Mouse (Mus musculus) mature B cell (primary cell): Measurements from ENCODE around the gene S100pbp.

Source experiments
- in situ Hi-C: fragments of 300-500 bp; cut with MboI; formaldehyde crosslinking; loops from 2 replicates; pipeline ENCODE4 v1.14.3; 2019

Gene S100pbp

DNA sequence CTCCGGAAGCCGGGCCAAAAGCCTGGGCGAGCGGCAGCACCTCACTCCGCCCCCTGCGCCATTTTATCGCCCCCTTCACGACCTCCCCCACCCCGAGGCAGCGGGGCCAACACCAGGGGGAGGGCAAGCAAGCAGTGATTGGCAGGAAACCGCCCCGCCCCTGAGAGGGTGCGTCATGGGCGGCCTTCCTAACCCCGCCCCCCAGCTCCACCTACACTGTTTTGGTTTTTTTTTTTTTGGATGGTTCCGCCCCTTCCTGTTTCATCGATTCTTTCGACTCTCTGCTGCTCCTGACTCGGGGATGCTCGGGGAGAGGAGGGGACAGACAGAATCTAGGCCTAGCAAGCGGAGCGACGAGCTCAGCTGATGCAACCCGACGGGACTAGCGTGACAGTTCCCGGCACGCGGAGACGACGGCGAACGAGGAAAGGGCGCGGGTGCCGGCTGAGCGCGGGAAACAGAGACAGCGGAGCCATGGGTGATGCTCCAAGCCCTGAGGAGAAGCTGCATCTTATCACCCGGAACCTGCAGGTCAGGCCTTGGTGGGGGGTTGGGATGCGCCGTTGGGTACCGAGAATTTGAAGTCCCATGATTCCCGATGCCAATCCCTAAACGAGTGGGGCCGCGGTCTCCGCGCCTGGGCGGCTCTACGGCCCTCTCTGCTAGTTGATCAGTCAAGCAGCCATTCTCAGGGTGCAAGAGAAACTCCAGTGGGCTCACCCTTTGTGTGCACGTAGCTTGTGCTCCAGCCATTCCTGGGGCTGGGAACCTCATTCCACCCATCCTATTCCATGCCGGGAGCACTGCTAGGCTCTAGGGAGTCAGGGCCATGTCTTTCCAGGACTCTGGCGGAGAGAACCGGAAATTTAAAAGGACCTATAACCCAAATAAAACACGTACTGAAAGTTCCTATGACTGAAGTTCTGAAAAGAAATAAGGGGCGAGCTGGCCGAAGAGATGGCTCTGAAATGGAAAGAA, at the start of gene S100pbp, which contains the start of gene Yars:
Gene S100pbp, minus strand, starts transcription at position 186 of the 978 bp plus-strand sequence.
Gene Yars, plus strand, starts transcription at position 219 of the 978 bp plus-strand sequence.
- in situ Hi-C loops, result no loop called here

DNA sequence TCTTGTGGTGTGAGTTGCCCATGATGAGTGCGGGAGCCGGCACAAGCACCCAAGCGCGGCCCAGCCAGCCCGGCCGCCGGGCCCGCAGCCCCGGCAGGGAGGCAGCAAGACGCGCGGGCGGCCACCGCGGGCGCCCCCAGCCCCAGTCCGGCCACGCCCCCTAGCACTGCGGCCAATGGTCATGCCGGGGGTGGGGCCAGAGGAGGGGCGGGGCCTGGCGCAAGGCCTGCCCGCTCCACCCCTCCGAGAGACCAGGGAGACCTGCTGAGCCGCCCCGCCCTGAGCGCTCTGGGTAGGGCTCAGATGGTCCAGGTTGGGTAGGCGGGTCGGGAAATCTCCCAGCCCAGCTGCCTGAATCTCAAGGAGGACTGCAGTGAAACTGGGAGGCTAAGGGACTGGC, 49.5 kb upstream of the S100pbp start:
- in situ Hi-C loops, result no loop called here

DNA sequence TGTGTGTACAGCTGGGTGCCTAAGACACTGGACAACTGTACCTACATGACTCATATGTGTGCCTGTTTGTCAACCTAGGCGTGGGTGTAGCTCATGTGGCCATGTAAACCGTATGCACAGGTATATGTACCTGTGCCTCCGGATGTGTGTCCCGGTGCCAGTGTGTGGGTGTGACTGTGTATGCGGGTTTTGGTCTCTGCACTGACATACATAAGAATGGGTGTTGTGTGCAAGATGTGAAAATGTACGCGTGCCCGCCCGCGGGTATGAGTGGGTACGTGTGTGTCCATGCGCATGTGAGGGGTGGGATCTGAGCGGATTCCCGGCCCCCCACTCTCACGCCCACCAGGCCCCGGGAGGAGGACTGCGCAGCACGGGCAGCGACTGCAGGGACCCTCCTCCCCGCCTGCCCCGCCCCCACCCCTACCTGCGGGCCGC, 49.1 kb upstream of the S100pbp start:
- in situ Hi-C loops, result no loop called here

DNA sequence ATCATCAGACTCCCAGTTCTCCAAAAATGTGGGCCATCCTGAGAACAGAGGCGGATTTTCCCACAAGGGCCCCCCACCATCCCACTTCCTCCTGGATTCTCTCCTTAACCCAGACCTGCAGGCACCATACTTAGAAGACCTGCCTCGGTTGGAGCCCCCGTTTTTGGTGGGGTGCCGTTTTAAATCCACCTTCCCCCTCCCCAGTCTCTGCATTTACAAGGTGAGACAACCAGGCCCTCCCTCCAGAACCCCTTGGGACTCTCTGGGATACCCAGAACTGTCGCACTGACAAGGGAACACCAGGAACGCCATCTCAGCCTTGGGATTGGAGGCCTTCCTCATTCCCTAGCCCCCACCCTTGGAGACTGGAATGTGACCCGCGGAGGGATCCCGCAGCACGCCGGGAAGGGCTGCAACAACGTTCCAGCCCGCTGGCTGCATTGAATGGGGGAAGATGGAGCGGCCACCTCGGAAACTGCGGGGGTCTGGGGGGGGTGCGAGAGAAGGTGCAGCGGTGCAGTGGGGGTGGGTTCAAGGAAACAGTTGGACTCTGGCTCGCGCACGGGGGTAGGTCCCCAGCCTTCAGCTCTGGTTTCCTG, 48.4 kb upstream of the S100pbp start:
- in situ Hi-C loops, result no loop called here

DNA sequence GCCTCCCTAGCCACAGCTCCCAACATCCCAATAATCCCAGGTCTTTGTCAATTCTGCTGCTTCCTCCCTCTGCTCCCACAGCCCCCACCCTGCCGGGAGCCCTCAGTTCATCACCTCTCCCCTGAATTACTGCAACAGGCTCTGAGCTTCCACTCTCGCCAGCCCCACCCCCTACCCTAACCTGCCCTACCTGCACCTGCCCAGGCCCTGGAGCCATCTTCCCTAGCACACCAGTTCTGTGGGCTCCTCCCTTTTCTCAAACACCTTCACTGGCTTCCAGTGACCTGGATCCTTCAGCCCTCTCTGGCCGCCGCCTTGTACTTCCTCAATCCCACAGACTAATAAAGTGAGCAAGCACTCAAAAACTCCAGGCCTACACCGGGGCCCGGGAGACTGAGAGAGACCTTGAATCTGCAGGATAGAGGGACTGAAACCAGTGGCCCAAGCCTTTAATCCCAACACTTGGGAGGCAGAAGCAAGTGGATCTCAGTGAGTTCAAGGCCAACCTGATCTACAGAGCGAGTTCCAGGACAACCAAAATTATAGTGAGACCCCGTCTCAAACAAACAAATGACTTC, 46.8 kb upstream of the S100pbp start:
- in situ Hi-C loops, result no loop called here

DNA sequence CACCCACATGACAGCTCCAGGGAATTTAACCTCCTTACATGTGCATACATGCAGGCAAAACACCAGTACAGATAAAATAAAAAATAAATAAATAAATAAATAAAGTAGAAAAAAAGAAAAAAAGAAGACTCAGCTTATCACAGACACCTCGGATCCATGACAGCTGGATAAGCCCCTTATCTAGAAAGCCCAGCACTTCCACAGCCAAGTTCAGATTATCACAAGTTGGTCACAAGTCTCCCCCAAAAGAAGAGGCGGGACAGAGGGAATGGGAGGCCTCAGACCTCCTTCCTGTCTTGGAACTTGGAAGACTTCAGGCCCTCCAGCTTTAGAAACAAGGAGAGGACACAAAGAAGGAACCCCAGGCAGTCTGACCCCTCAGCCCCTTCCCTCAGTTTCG, 45.6 kb upstream of the S100pbp start:
- in situ Hi-C loops, result no loop called here

DNA sequence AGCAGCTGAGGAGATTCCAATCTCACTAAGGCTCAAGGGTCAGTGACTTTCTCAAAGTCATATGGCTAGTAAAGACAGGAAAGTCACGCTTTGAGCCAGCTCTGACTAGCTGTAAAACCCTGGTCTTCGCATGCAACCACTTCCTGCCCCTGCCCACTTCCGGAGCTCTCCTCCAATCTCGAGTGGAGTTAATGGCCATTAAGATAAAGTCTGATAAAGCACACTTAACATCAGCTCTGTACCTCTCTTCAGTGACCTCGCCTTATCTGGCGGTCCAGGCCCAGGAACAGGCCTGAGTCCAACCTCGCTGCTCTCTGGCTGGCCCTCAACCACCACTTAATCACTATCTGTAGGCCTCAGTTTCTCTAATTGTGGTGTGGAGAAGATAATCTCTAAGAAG, 45.0 kb upstream of the S100pbp start:
- in situ Hi-C loops, result no loop called here

DNA sequence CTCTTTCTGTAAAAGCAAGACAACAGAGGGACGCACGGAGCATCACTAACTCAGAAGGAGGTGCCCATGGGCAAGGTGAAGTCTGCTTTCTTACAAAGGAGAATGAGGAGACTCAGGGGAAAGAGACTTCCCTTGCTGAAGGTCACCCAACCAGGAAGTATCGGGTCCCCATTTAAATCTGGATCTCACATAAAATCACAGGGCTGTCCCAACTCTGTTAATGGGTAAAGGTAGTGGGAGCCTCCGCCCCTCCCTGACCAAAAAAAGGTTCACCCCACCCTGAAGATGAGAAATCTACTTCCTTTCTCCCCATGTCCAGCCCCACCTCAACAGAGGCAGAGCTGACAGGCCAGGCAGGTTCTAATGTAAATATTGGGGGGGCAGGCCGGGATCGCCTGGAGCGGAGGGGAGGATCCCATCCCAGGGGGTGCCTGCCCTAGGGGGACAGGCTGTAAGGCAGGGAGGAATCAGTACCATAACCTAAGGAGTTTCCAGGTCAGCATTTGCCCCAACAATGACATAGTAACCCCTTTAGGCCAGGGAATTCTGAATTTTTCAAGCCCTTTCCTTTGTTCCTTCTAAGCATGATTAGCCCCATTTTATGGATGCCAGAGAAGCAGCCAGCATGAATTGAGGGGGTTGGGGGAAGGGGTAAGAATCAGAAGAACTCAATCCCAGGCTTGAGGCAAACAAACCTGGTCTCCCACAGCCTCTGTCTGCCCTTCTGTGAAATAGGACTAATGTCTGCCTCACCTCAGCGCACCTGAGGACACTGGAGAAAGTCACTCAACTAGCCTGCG, 43.2 kb upstream of the S100pbp start:
- in situ Hi-C loops, result no loop called here

DNA sequence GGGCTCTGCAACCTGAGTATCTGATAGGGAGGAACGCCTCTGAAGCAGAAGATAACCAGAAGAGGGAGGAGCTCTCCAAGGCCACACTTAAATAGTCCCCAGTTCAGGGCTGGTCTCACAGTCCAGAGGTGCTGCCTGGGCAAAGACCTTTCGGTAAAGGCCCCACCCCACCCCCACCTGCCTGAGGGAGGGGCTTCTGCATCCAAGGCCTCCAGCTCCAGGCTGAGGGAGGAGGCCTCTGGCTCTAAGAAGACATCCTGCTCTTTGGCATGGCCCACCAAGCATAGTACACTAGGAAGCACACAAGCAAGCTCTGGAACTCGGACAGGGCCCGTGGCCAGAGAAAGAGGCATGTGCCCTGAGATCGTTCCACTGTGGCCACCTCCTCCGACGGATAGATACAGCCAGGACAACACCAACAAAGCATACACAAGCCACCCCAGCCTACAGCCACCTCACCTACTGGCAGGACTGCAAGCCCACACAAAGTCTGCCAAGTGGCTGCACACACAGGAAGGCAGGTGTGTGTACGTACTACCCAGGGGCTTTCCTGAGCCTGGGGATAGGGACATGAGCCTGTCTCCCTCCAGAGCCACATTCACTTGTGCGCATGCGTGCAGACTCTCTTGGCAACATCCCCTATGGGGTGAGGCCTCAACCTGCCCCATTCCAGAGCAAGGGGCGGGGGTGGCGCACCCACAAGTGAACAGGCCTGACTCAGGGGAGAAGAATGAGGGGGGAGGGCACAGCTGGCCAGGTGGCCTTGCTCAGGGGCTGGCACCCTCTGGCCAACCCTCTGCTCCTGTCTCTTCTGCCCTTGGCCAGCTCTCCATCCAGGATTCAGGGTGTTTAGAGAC, 42.3 kb upstream of the S100pbp start:
- in situ Hi-C loops, result no loop called here

DNA sequence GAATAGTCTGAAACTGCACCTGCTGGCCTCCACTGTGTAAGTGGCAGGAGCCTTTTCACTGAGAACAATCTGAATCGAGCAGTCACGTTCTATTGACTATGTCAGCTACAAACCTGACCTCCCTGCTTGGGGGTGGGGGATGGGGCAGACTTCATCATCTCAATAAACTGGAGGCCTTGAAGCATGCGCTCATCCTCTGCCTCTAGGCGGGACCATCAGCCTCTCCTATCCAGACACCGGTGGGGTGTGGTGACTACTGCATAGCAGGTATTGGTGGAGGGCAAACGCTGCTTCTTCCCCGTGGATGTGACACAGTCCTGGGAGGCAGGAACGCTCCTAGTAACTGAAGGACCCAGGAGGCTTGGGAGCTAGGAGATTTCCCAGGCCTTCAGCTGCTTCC, 41.4 kb upstream of the S100pbp start:
- in situ Hi-C loops, result no loop called here

DNA sequence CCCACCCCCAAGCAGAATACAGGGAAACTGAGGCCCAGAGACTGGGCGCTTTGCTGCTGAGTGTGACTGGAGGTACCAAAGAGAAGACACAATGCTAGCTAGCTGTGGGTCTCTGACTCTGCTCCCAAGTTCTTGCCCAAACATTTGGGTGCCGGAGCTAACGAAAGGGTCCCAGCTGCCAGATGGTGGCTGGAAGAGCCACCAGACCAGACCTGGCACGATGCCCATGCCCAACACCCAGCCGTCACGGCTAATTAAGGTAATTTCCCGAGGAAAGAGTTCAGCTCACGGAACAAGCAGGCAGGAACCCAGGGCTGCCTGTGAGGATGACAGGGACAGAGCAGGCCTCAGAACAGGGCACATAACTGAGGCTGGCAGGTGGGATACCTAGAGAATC, 38.5 kb upstream of the S100pbp start:
- in situ Hi-C loops, result no loop called here

DNA sequence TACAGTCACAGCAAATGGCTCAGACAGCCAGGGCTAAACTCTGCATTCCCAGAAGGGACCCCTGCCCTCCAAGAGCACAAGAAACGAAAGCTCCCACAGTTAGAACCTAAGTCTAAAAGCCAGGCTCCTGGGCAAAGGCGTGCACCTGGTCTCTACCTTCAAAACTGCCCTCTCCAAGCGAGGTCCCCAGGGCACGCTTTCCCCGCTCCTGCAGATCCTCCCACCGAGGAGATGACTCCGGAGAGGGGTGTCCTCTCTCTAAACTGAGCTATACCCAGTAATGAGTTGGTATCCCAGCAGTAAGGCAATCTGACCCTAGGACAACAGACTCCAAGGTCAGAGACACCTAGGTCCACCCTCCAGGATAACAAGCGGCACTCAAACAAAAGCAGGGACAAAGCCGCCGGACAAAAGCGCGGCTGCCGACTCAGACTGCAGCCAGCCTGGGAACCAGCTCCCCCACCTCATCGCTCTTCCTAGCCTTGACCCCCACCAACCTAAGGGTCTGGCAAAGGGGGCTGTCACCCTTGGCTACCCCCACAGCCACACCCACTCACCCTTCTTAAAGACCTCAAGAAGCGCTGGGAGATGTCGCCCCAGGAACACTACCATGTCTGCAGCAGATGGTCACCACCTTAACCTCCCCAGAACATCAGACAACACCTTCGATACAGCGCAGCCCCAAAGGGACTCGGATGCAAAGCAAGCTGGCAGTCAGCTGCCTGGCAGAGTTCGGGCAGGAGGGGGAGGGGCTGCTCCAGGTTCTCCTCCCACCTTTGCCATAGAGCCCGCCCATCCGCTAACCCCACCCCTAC, 37.9 kb upstream of the S100pbp start:
- in situ Hi-C loops, result no loop called here

DNA sequence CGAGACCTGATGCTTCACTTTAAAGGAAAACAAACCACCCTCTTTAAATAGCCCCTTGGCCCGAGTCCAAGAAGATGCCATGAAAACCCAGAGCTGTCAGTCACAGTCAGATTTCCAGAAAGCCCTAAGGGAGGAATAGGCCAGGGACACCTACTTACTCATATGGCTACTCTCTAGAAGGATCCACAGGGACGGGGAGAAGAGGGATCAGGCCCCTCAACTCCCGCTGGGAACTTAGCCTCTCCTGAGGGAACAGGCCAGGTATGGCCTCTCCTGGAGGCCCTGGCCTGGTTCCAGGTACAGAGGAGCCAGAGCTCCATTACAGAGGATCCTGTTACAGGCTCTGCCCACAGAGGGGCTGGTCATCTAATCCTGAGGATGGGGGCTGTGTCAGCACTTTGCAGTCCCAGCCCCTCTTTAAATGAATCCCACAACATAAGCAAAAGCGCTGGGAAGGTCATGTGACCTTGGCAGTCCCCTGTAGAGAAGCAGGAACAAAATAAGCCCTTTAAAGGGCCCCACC, 37.0 kb upstream of the S100pbp start:
- in situ Hi-C loops, result no loop called here

DNA sequence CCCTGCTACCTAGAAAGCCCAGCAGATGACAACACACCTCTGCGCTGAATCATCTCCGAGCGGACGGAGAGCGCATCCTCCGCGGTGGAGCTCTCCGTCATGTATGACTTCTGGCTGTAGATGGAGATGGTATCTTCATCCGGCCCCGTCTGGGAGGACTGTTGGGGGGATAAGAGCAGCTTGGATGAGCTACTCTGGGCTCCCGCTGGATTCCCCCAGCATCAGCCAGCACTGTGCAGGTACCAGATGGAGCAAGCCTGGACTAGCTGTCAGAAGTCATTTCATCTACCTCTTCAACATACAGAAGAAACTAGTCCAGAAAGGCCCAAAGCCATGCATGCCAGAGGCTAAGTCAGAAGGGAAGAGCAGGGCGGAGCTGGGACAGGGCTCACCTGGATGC, 35.8 kb upstream of the S100pbp start:
- in situ Hi-C loops, result no loop called here

DNA sequence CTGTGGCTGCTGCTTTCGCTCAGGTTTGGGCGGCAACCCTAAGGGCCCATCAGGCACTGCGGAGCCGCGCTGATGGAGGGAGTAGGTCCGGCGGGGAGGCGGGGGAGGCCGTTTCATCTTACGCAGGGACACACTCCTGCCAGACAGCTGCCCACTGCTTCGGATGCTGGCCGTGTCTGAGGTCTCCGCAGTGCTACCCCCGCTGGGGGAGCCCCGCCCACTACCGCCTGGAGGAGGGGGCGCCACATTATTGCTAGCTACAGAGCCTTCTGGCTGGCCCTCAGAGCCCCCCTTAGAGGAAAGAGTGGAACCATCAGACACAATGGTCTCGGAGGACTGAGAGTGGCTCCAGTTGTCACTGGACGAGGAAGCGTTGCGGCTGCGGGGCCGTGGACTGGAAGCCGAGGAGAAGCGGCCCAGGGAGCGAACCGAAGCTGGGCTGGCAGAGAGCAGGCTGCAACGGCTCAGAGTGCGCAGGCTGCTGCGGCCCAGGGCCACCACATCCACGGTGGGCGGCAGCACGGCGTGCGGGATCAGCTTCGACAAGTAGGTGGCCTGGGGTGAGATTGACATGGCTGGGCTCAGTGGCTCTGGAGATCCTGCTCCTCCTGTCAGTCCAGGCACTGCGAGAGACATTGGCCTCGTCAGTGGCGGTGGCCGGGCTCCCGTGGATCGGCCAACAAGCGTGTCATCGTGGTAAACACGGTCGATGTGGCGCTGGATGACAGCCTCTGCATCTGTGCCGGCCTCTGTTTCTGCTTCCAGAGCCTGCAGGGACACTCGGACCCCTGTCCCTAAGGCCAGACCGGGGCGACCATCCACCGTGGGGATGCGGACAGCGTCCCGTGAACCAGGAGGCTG, 34.1 kb upstream of the S100pbp start:
- in situ Hi-C loops, result no loop called here

DNA sequence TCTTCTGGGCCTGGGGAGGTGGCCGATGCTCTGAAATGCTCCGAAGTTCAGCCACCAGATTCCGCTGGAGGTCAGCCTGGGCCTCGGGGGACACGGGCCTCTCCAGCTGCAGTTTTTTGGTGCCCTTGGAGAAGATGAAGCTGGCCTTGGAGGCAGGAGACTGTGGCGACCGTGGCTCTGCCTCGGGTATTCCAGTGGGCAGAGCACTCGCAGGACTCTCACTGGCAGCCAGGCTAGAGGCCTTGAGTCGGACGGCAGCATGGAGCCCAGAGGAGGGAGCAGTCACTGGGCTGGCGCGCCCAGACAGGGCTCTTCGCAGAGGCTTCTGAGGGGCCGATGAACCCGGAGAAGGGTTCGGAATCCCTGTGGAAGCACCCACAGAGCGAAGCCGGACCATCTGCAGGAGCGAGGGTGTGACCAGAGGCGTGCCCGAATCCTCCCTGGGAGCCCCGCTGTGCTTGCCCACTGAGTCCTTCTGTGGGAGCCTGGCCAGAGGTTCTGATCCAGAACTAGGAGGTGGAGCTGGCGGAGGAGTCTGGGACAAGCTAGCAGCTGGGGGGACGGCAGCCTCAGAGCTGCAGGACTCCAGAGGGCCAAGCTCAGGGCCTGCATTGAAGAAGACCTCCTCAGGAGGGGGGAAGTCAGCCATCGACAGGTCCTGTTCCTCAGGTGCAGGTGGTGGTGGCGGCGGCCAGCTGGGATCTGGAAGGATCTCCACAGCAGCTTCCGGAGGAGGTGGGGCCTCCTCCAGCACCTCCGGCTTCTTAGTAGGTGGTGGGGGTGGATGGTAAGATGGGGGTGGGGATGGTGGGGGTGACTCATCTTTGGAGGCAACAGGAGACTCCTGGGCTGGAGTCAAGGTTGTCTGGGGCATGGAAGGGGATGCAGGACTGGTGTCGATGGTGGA, 32.7 kb upstream of the S100pbp start:
- in situ Hi-C loops, result no loop called here

DNA sequence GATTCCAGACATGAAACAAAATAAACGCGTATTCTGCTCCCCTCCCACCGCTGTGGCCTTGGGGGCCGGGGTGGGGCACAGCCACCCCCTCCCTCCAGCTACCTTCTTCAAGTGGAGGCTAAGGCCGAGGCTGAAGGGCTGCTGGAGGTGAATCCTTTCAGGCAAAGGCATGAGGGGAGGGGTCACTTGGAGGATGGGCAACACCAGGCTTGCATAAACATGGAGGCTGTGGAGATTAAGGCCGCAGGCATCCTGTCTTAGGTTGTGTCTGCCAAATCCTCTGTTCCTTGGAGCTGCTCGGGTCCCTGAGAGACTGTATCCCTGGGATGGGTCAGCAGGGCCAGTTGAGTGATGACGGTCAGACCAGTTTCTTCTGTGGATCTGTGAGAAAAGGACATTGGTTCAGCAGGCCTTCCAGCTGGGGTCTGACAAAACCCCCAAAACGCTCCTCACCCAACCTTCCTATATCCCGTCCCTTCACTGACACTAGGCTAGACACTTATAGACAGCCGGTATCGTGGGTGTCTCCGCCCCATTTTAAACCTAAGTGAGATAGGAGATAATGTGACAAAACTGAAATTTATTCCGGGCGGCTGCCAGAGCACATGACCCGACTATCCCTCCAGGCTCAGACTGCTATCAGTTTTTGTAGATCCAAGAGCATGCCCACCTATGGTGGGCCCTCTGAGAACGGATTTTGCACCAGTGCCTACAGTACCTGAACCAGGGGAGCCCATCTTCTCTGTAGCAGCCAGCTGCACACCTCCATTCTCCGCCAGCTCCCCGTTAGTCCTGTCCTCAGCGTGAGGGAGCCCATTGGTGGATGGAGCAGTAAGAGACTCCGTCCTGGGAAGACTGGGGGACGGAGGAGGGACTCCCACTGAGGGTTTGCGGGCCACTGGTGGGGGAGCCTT, 31.8 kb upstream of the S100pbp start:
- in situ Hi-C loops, result no loop called here
